ENCODE assay signal across 18 mouse cellular contexts in genomic region chr17:73300147-73300880, GRCm38 (mm10).
A peak's percentile ranks its signal among the peaks of the same experiment; 100 is the strongest.
DNase-seq lines count a peak whose midpoint lies in the region; ATAC-seq lines count a peak whose summit lies in the region.
"Had no signal": no experiment of that assay in that cellular context is flagged by ENCODE, and none has a peak within 500 bp of the region (broad histone marks: within the 10 kb centered on the region; RNA-seq: fewer than 3 reads in every experiment).

No protein-coding gene starts in this region.

- no peak for ATAC-seq in kidney, embryonic 14.5 days (ENCODE audit: low FRiP score, low TSS enrichment)
- peak; percentile 66 for ATAC-seq in lung, embryonic 15.5 days (ENCODE audit: borderline replicate concordance, extremely low read depth, low FRiP score, low TSS enrichment)
- 0 out of 2 replicates have a peak, but pooled peaks have one; percentile 5 for ATAC-seq in granulocyte monocyte progenitor cell, adult 5-6 weeks (replicated peaks; ENCODE audit: poor library complexity, severe bottlenecking)
- ATAC-seq: forebrain, embryonic 14.5 days; Patski had no signal

- no peaks in the 10 kb centered on the region for H3K36me3 ChIP-seq in kidney, embryonic 14.5 days (ENCODE audit: control insufficient read depth, insufficient read depth, low read length)
- H3K36me3 ChIP-seq in lung, embryonic 15.5 days, result no peaks in the 10 kb centered on the region
- H3K36me3 ChIP-seq: embryonic facial prominence, embryonic 12.5 days; hindbrain, embryonic 13.5 days; limb, embryonic 13.5 days had no signal

- 0 out of 2 replicates have a peak, but pooled peaks cover 3% of the 10 kb centered on the region for H3K4me1 ChIP-seq in kidney, embryonic 14.5 days (ENCODE audit: control insufficient read depth, insufficient read depth, low read length)
- 0 out of 2 replicates have a peak, but pooled peaks cover 8% of the 10 kb centered on the region for H3K4me1 ChIP-seq in lung, embryonic 15.5 days
- H3K4me1 ChIP-seq: embryonic facial prominence, embryonic 12.5 days had no signal

- 53% methylated on average over 7 of the region's 7 CpGs for WGBS in kidney, embryonic 14.5 days
- 47% methylated on average over 7 of the region's 7 CpGs for WGBS in lung, embryonic 15.5 days

- peak overlapping the region; percentile 47; the same call in 1 of the 2 replicates for H3K27ac ChIP-seq in kidney, embryonic 14.5 days (ENCODE audit: low read depth, low read length)
- H3K27ac ChIP-seq in lung, embryonic 15.5 days, result peak overlapping the region; percentile 78
- H3K27ac ChIP-seq: embryonic facial prominence, embryonic 12.5 days; heart, adult 2 months; hindbrain, embryonic 13.5 days; limb, embryonic 13.5 days; liver, embryonic 14.5 days had no signal

- H3K27me3 ChIP-seq in kidney, embryonic 14.5 days (ENCODE audit: control insufficient read depth, insufficient read depth, low read length), result no peaks in the 10 kb centered on the region
- H3K27me3 ChIP-seq in lung, embryonic 15.5 days, result peaks cover 29% of the 10 kb centered on the region

- DNase-seq in kidney, adult 11 months, result no peak
- no peak for DNase-seq in lung, postnatal 14 days
- peak; percentile 26 to 64 for DNase-seq in lung, postnatal 4 days
- DNase-seq in adrenal gland, postnatal 10 days, result no peak
- DNase-seq: adrenal gland, adult 8-10 months; cerebellum, adult 9-11 months; heart, adult 2 months; midbrain, embryonic 14.5 days had no signal

- H3K9me3 ChIP-seq in kidney, embryonic 14.5 days (ENCODE audit: control insufficient read depth, low read length), result no peaks in the 10 kb centered on the region
- H3K9me3 ChIP-seq in lung, embryonic 15.5 days, result no peaks in the 10 kb centered on the region
- H3K9me3 ChIP-seq: embryonic facial prominence, embryonic 12.5 days; hindbrain, embryonic 13.5 days; limb, embryonic 13.5 days; megakaryocyte, embryonic 14.5 days had no signal

- no peak overlapping the region for H3K4me3 ChIP-seq in kidney, embryonic 14.5 days (ENCODE audit: low read length)
- H3K4me3 ChIP-seq in lung, embryonic 15.5 days, result no peak overlapping the region
- H3K4me3 ChIP-seq: embryonic facial prominence, embryonic 12.5 days; heart, adult 2 months; hindbrain, embryonic 13.5 days; limb, embryonic 13.5 days; megakaryocyte, embryonic 14.5 days had no signal

- no peak overlapping the region for H3K4me2 ChIP-seq in kidney, embryonic 14.5 days (replicated peaks; ENCODE audit: low read depth, low read length)
- no peak overlapping the region for H3K4me2 ChIP-seq in lung, embryonic 15.5 days
- H3K4me2 ChIP-seq: embryonic facial prominence, embryonic 12.5 days; hindbrain, embryonic 13.5 days; limb, embryonic 13.5 days had no signal

- no peak overlapping the region for H3K9ac ChIP-seq in kidney, embryonic 14.5 days (ENCODE audit: low read depth, low read length)
- H3K9ac ChIP-seq in lung, embryonic 15.5 days, result no peak overlapping the region
- H3K9ac ChIP-seq: embryonic facial prominence, embryonic 12.5 days; hindbrain, embryonic 13.5 days; limb, embryonic 13.5 days; liver, embryonic 14.5 days had no signal

Comparison
In these comparisons a context has a peak if more than half of its experiments do, and no peak if none do; other contexts are left out.
1. DNase-seq: peak in lung, postnatal 4 days (2 of 2); none in kidney, adult 11 months (single experiment), lung, postnatal 14 days (single experiment) and adrenal gland, postnatal 10 days (single experiment).